Mouse (Mus musculus): ENCODE results near the gene Olfr1185-ps1. TPM values are rescaled to one million over a fixed set of nuclear protein-coding genes. Genes with fewer than 3 reads are reported as not detected.
"Not testable (repeated sequence)": the region's sequence is repeated elsewhere in the genome, so short reads cannot be mapped to it uniquely, and the experiment has no call there.

Gene Olfr1185-ps1
- total RNA-seq (2014; fragmentation: Nextera tagmentation) (not detected in 2 replicates), total RNA-seq (2017) (not detected in 2 replicates)

GRCm38 (mm10) chr2:88493020-88493419, at the start of gene Olfr1185-ps1:
Gene Olfr1185-ps1 (plus strand): TSS chr2:88493320.
- no peak for ATAC-seq (replicated peaks; ENCODE audit: low FRiP score, low TSS enrichment, poor library complexity, severe bottlenecking)

GRCm38 (mm10) chr2:88449031-88449430, 44.1 kb upstream of the Olfr1185-ps1 start, which contains the start of gene Gm13757:
Gene Gm13757 (minus strand): TSS chr2:88449131.
- no peak for ATAC-seq (replicated peaks; ENCODE audit: low FRiP score, low TSS enrichment, poor library complexity, severe bottlenecking)

- not testable (repeated sequence) for ATAC-seq (replicated peaks; ENCODE audit: low FRiP score, low TSS enrichment, poor library complexity, severe bottlenecking)
Observed at GRCm38 (mm10) chr2:88454567-88454966, 38.6 kb upstream of the Olfr1185-ps1 start, which contains the start of gene Olfr1183. Gene Olfr1183 (plus strand): TSS chr2:88454867.

GRCm38 (mm10) chr2:88483298-88483697, 9.8 kb upstream of the Olfr1185-ps1 start, which contains the start of gene Olfr1184:
Gene Olfr1184 (plus strand): TSS chr2:88483598.
- ATAC-seq (replicated peaks; ENCODE audit: low FRiP score, low TSS enrichment, poor library complexity, severe bottlenecking) = no peak

- ATAC-seq (replicated peaks; ENCODE audit: low FRiP score, low TSS enrichment, poor library complexity, severe bottlenecking) = no peak
Observed at GRCm38 (mm10) chr2:88518251-88518650, 25.1 kb downstream of the Olfr1185-ps1 start, which contains the start of gene Olfr1186. Gene Olfr1186 (plus strand): TSS chr2:88518551.

- ATAC-seq (replicated peaks; ENCODE audit: low FRiP score, low TSS enrichment, poor library complexity, severe bottlenecking) = no peak
Observed at GRCm38 (mm10) chr2:88525720-88526119, 32.6 kb downstream of the Olfr1185-ps1 start.

Other genes with a start within 250 kb of the Olfr1185-ps1 start
- not detected in 2 replicates for gene Olfr1173, start 213.4 kb upstream of the Olfr1185-ps1 start, total RNA-seq (2014; fragmentation: Nextera tagmentation)
- 0.28 TPM in 1 of 2 replicates, not detected in the other for gene Olfr1173, start 213.4 kb upstream of the Olfr1185-ps1 start, total RNA-seq (2017)
- not detected in 2 replicates for gene Olfr1174-ps, start 178.2 kb upstream of the Olfr1185-ps1 start, total RNA-seq (2014; fragmentation: Nextera tagmentation)
- gene Olfr1174-ps, start 178.2 kb upstream of the Olfr1185-ps1 start, total RNA-seq (2017) = not detected in 2 replicates
- gene Olfr1175-ps, start 166.1 kb upstream of the Olfr1185-ps1 start, total RNA-seq (2014; fragmentation: Nextera tagmentation) = not detected in 2 replicates
- not detected in 2 replicates for gene Olfr1175-ps, start 166.1 kb upstream of the Olfr1185-ps1 start, total RNA-seq (2017)
- not detected in 2 replicates for gene Olfr1176, start 156.6 kb upstream of the Olfr1185-ps1 start, total RNA-seq (2014; fragmentation: Nextera tagmentation)
- gene Olfr1176, start 156.6 kb upstream of the Olfr1185-ps1 start, total RNA-seq (2017) = not detected in 2 replicates
- not detected in 2 replicates for gene Olfr1177-ps, start 146.8 kb upstream of the Olfr1185-ps1 start, total RNA-seq (2014; fragmentation: Nextera tagmentation)
- gene Olfr1177-ps, start 146.8 kb upstream of the Olfr1185-ps1 start, total RNA-seq (2017) = not detected in 2 replicates
- not detected in 2 replicates for gene Olfr1178, start 106.3 kb upstream of the Olfr1185-ps1 start, total RNA-seq (2014; fragmentation: Nextera tagmentation)
- not detected in 2 replicates for gene Olfr1178, start 106.3 kb upstream of the Olfr1185-ps1 start, total RNA-seq (2017)
- gene Olfr1179, start 86.9 kb upstream of the Olfr1185-ps1 start, total RNA-seq (2014; fragmentation: Nextera tagmentation) = not detected in 2 replicates
- not detected in 2 replicates for gene Olfr1179, start 86.9 kb upstream of the Olfr1185-ps1 start, total RNA-seq (2017)
- not detected in 2 replicates for gene Olfr1180, start 74.2 kb upstream of the Olfr1185-ps1 start, total RNA-seq (2014; fragmentation: Nextera tagmentation)
- not detected in 2 replicates for gene Olfr1180, start 74.2 kb upstream of the Olfr1185-ps1 start, total RNA-seq (2017)
- gene Olfr1181, start 67.1 kb upstream of the Olfr1185-ps1 start, total RNA-seq (2014; fragmentation: Nextera tagmentation) = not detected in 2 replicates
- gene Olfr1181, start 67.1 kb upstream of the Olfr1185-ps1 start, total RNA-seq (2017) = not detected in 2 replicates
- gene Gm13757, start 44.2 kb upstream of the Olfr1185-ps1 start, total RNA-seq (2014; fragmentation: Nextera tagmentation) = not detected in 2 replicates
- gene Gm13757, start 44.2 kb upstream of the Olfr1185-ps1 start, total RNA-seq (2017) = not detected in 2 replicates
- gene Olfr1183, start 38.5 kb upstream of the Olfr1185-ps1 start, total RNA-seq (2014; fragmentation: Nextera tagmentation) = not detected in 2 replicates
- gene Olfr1183, start 38.5 kb upstream of the Olfr1185-ps1 start, total RNA-seq (2017) = not detected in 2 replicates
- gene Olfr1184, start 9.7 kb upstream of the Olfr1185-ps1 start, total RNA-seq (2014; fragmentation: Nextera tagmentation) = not detected in 2 replicates
- gene Olfr1184, start 9.7 kb upstream of the Olfr1185-ps1 start, total RNA-seq (2017) = not detected in 2 replicates
- gene Olfr1186, start 25.2 kb downstream of the Olfr1185-ps1 start, total RNA-seq (2014; fragmentation: Nextera tagmentation) = not detected in 2 replicates
- not detected in 2 replicates for gene Olfr1186, start 25.2 kb downstream of the Olfr1185-ps1 start, total RNA-seq (2017)
- not detected in 2 replicates for gene Olfr1188, start 63.6 kb downstream of the Olfr1185-ps1 start, total RNA-seq (2014; fragmentation: Nextera tagmentation)
- not detected in 2 replicates for gene Olfr1188, start 63.6 kb downstream of the Olfr1185-ps1 start, total RNA-seq (2017)
- not detected in 2 replicates for gene Olfr1189, start 93.1 kb downstream of the Olfr1185-ps1 start, total RNA-seq (2014; fragmentation: Nextera tagmentation)
- not detected in 2 replicates for gene Olfr1189, start 93.1 kb downstream of the Olfr1185-ps1 start, total RNA-seq (2017)
- not detected in 2 replicates for gene Olfr1191-ps1, start 147.2 kb downstream of the Olfr1185-ps1 start, total RNA-seq (2014; fragmentation: Nextera tagmentation)
- gene Olfr1191-ps1, start 147.2 kb downstream of the Olfr1185-ps1 start, total RNA-seq (2017) = not detected in 2 replicates
- gene Olfr1192-ps1, start 155.2 kb downstream of the Olfr1185-ps1 start, total RNA-seq (2014; fragmentation: Nextera tagmentation) = not detected in 2 replicates
- not detected in 2 replicates for gene Olfr1192-ps1, start 155.2 kb downstream of the Olfr1185-ps1 start, total RNA-seq (2017)
- not detected in 2 replicates for gene Olfr1193, start 182.3 kb downstream of the Olfr1185-ps1 start, total RNA-seq (2014; fragmentation: Nextera tagmentation)
- gene Olfr1193, start 182.3 kb downstream of the Olfr1185-ps1 start, total RNA-seq (2017) = not detected in 2 replicates
- not detected in 2 replicates for gene Olfr1195, start 195.9 kb downstream of the Olfr1185-ps1 start, total RNA-seq (2014; fragmentation: Nextera tagmentation)
- gene Olfr1195, start 195.9 kb downstream of the Olfr1185-ps1 start, total RNA-seq (2017) = not detected in 2 replicates
- not detected in 2 replicates for gene Olfr1196, start 211.3 kb downstream of the Olfr1185-ps1 start, total RNA-seq (2014; fragmentation: Nextera tagmentation)
- gene Olfr1196, start 211.3 kb downstream of the Olfr1185-ps1 start, total RNA-seq (2017) = not detected in 2 replicates
- not detected in 2 replicates for gene Olfr1197, start 239.0 kb downstream of the Olfr1185-ps1 start, total RNA-seq (2014; fragmentation: Nextera tagmentation)
- not detected in 2 replicates for gene Olfr1197, start 239.0 kb downstream of the Olfr1185-ps1 start, total RNA-seq (2017)